11 mouse cellular contexts compared by ENCODE assay signal in genomic region chr5:49529362-49529761, GRCm38 (mm10). TPM values are rescaled to one million over a fixed set of nuclear protein-coding genes. Genes with fewer than 3 reads are reported as not detected.
DNase-seq lines count a peak whose midpoint lies in the region; ATAC-seq and TF ChIP-seq lines count a peak whose summit lies in the region.
"Had no signal": no experiment of that assay in that cellular context is flagged by ENCODE, and none has a peak within 500 bp of the region (broad histone marks: within the 10 kb centered on the region; RNA-seq: fewer than 3 reads in every experiment).

No protein-coding gene starts in this region.

- no peak for TF ChIP-seq CTCF in hindbrain, postnatal 0 days (IDR thresholded peaks at IDR 0.05; ENCODE audit: low read depth)

- H3K4me1 ChIP-seq in hindbrain, postnatal 0 days (ENCODE audit: insufficient read depth, low read length), result no peaks in the 10 kb centered on the region
- H3K4me1 ChIP-seq in hindbrain, embryonic 12.5 days, result 0 out of 2 replicates have a peak, but pooled peaks cover 1% of the 10 kb centered on the region
- no peaks in the 10 kb centered on the region for H3K4me1 ChIP-seq in midbrain, embryonic 14.5 days (ENCODE audit: control insufficient read depth, insufficient read depth, low read length)
- peaks cover 3% of the 10 kb centered on the region; the same call in 1 of the 2 replicates for H3K4me1 ChIP-seq in midbrain, embryonic 15.5 days
- H3K4me1 ChIP-seq: hindbrain, embryonic 15.5 days had no signal

- H3K9me3 ChIP-seq in hindbrain, postnatal 0 days (ENCODE audit: low read length), result no peaks in the 10 kb centered on the region
- no peaks in the 10 kb centered on the region for H3K9me3 ChIP-seq in hindbrain, embryonic 12.5 days (replicated peaks)
- H3K9me3 ChIP-seq in midbrain, embryonic 14.5 days (ENCODE audit: control insufficient read depth, low read length), result no peaks in the 10 kb centered on the region
- no peaks in the 10 kb centered on the region for H3K9me3 ChIP-seq in midbrain, embryonic 15.5 days
- H3K9me3 ChIP-seq: heart, embryonic 13.5 days; hindbrain, embryonic 15.5 days had no signal

- no peaks in the 10 kb centered on the region for H3K27me3 ChIP-seq in hindbrain, postnatal 0 days (ENCODE audit: insufficient read depth, low read length)
- H3K27me3 ChIP-seq in hindbrain, embryonic 12.5 days, result peaks cover 8% of the 10 kb centered on the region
- H3K27me3 ChIP-seq in midbrain, embryonic 14.5 days (ENCODE audit: control insufficient read depth, insufficient read depth, low read length), result no peaks in the 10 kb centered on the region
- 0 out of 2 replicates have a peak, but pooled peaks cover 3% of the 10 kb centered on the region for H3K27me3 ChIP-seq in midbrain, embryonic 15.5 days (replicated peaks)

- H3K9ac ChIP-seq in hindbrain, postnatal 0 days (replicated peaks; ENCODE audit: low read length), result no peak overlapping the region
- H3K9ac ChIP-seq in hindbrain, embryonic 12.5 days, result no peak overlapping the region
- H3K9ac ChIP-seq in midbrain, embryonic 14.5 days (replicated peaks; ENCODE audit: low read length), result no peak overlapping the region
- no peak overlapping the region for H3K9ac ChIP-seq in midbrain, embryonic 15.5 days
- H3K9ac ChIP-seq: heart, embryonic 13.5 days; hindbrain, embryonic 15.5 days had no signal

- H3K4me2 ChIP-seq in hindbrain, postnatal 0 days (ENCODE audit: low read depth, low read length), result no peak overlapping the region
- no peak overlapping the region for H3K4me2 ChIP-seq in hindbrain, embryonic 12.5 days (replicated peaks)
- no peak overlapping the region for H3K4me2 ChIP-seq in midbrain, embryonic 14.5 days (ENCODE audit: low read length)
- H3K4me2 ChIP-seq in midbrain, embryonic 15.5 days, result no peak overlapping the region
- H3K4me2 ChIP-seq: heart, embryonic 13.5 days; hindbrain, embryonic 15.5 days had no signal

- H3K36me3 ChIP-seq in hindbrain, postnatal 0 days (ENCODE audit: insufficient read depth, low read length), result no peaks in the 10 kb centered on the region
- no peaks in the 10 kb centered on the region for H3K36me3 ChIP-seq in hindbrain, embryonic 12.5 days
- no peaks in the 10 kb centered on the region for H3K36me3 ChIP-seq in midbrain, embryonic 14.5 days (ENCODE audit: control insufficient read depth, insufficient read depth, low read length)
- no peaks in the 10 kb centered on the region for H3K36me3 ChIP-seq in midbrain, embryonic 15.5 days (replicated peaks)
- H3K36me3 ChIP-seq: heart, embryonic 13.5 days; hindbrain, embryonic 15.5 days had no signal

- no peak for ATAC-seq in hindbrain, postnatal 0 days
- ATAC-seq in hindbrain, embryonic 12.5 days (ENCODE audit: low FRiP score), result no peak
- ATAC-seq in midbrain, embryonic 14.5 days (ENCODE audit: low FRiP score, low TSS enrichment), result no peak
- ATAC-seq in midbrain, embryonic 15.5 days (replicated peaks), result no peak

- 50% methylated on average over 8 of the region's 8 CpGs for WGBS in hindbrain, postnatal 0 days
- WGBS in hindbrain, embryonic 12.5 days, result 87% methylated on average over 8 of the region's 8 CpGs
- WGBS in midbrain, embryonic 14.5 days, result 84% methylated on average over 8 of the region's 8 CpGs
- WGBS in midbrain, embryonic 15.5 days, result 67% methylated on average over 8 of the region's 8 CpGs

- H3K4me3 ChIP-seq in hindbrain, postnatal 0 days (ENCODE audit: low read length), result no peak overlapping the region
- no peak overlapping the region for H3K4me3 ChIP-seq in hindbrain, embryonic 12.5 days
- H3K4me3 ChIP-seq in midbrain, embryonic 14.5 days (replicated peaks; ENCODE audit: low read depth, low read length), result no peak overlapping the region
- no peak overlapping the region for H3K4me3 ChIP-seq in midbrain, embryonic 15.5 days
- H3K4me3 ChIP-seq: heart, embryonic 13.5 days; hindbrain, embryonic 15.5 days had no signal

- peak; percentile 2 for DNase-seq in adrenal gland, adult 2 months
- no peak for DNase-seq in adrenal gland, postnatal 4 days (ENCODE audit: low spot score in 2 of 2)
- peak; percentile 60 for DNase-seq in hindbrain, postnatal 0 days (ENCODE audit: low spot score)
- peak; percentile 44 for DNase-seq in midbrain, embryonic 14.5 days
- peak; percentile 10 for DNase-seq in lung, postnatal 36 days
- DNase-seq in gastrocnemius, postnatal 14 days, result no peak
- DNase-seq: gastrocnemius, postnatal 25 days had no signal

- H3K27ac ChIP-seq in hindbrain, postnatal 0 days, result no peak overlapping the region
- no peak overlapping the region for H3K27ac ChIP-seq in hindbrain, embryonic 12.5 days
- no peak overlapping the region for H3K27ac ChIP-seq in midbrain, embryonic 14.5 days (replicated peaks; ENCODE audit: low read depth, low read length)
- no peak overlapping the region for H3K27ac ChIP-seq in midbrain, embryonic 15.5 days
- H3K27ac ChIP-seq: heart, embryonic 13.5 days; hindbrain, embryonic 15.5 days had no signal

- intact Hi-C loops in gastrocnemius, postnatal 14 days (cut with DNase I; ENCODE audit: low total_unique reads), result no loop called here

RNA-seq across cellular contexts. Expression of gene Kcnip4, which starts 4.7 kb away (rescaled TPM):
- 1 to 10 TPM; 1.8 to 2.3 TPM for total RNA-seq in adrenal gland, adult 2 months (2021)
- polyA plus RNA-seq in adrenal gland, adult 2 months (2012; rRNA removed), result 0.17 and 0.40 TPM in 2 replicates
- total RNA-seq in adrenal gland, postnatal 4 days (2021), result 1 to 10 TPM; 3.3 to 4.8 TPM
- 12.3 and 14.7 TPM in 2 replicates for total RNA-seq in hindbrain, postnatal 0 days (2014; rRNA removed)
- 24.4 and 24.6 TPM in 2 replicates for polyA plus RNA-seq in hindbrain, postnatal 0 days (2015; fragmentation: Nextera tagmentation; extraction: Ambion mirVana)
- 4.8 and 5.0 TPM in 2 replicates for polyA plus RNA-seq in hindbrain, embryonic 12.5 days (2016; fragmentation: Nextera tagmentation; extraction: Ambion mirVana)
- polyA plus RNA-seq in midbrain, embryonic 14.5 days (2014; fragmentation: Nextera tagmentation; extraction: Ambion mirVana), result 17.9 and 18.6 TPM in 2 replicates
- 15.9 and 17.6 TPM in 2 replicates for polyA plus RNA-seq in midbrain, embryonic 15.5 days (2015; fragmentation: Nextera tagmentation; extraction: Ambion mirVana)
- total RNA-seq in gastrocnemius, postnatal 14 days (2021), result under 1 TPM; 0.27 to 0.31 TPM

Comparison
In these comparisons a context has a peak if more than half of its experiments do, and no peak if none do; other contexts are left out.
1. DNase-seq: peak in adrenal gland, adult 2 months (single experiment), hindbrain, postnatal 0 days (single experiment), midbrain, embryonic 14.5 days (single experiment) and lung, postnatal 36 days (single experiment); none in adrenal gland, postnatal 4 days (0 of 2) and gastrocnemius, postnatal 14 days (single experiment).